Mouse (Mus musculus): Measurements from ENCODE around the gene Tcp11l1. TPM values are rescaled to one million over a fixed set of nuclear protein-coding genes. Genes with fewer than 3 reads are reported as not detected.

Gene Tcp11l1
- 5.4 and 6.0 TPM in 2 replicates for polyA plus RNA-seq (2012; ENCODE audit: insufficient read depth, insufficient read length, missing spikeins)

DNA sequence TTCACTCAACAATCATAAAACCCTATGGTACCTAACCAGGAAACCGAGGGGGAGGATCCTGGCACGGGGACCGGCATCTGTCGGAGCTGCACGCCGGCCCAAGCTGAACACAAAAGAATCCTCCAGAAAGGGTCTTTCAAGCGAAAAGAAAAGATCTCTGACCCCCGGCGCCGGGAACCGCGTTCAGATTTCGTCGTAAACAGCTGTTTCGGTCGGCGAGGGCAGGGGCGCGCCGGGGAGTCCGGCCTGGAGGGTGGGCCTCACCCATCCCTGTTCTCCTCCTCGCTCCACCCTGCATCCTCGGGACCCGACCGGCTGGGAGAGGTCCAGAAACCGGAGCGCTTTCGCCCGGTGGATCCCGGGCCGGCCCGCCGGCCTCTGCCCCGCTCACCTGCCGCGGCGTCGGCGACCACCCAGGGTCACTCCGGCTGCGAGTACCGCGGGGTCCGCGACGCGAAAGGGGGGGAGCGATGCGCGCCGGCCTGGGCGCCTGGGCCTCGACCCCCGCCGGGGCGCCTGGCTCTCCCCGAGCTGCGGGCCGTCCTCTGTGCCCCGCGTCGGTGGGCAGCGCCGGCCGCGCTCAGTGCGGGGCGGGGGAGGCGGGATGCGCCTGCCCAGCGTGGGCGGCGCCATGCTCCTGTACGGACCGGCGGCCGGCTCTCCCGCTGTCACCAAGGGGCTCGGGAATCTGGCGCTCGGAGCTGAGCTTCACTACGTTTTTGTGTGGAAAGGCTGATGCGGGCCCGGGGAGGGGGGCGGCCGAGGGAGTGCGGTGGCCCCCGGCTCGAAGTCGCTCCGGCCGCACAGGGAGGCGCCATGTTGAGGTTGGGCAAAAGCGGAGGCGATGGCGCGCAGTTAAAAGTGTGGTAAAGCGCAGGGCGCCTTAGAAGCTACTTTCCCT, at the start of gene Tcp11l1:
Tcp11l1 (minus strand) TSS at position 585 of the 901 bp plus-strand sequence.
- H3K4me1 ChIP-seq (ENCODE audit: control insufficient read depth, insufficient read depth, insufficient read length, low read length), result no peaks in the 10 kb centered on the region
- peak within 1 kb of the TSS; percentile 86 for H3K4me3 ChIP-seq (ENCODE audit: insufficient read depth, low read depth, low read length)
- H3K27ac ChIP-seq (replicated peaks; ENCODE audit: low read depth, low read length), result peak within 1 kb of the TSS; percentile 40; the same call in 1 of the 2 replicates

DNA sequence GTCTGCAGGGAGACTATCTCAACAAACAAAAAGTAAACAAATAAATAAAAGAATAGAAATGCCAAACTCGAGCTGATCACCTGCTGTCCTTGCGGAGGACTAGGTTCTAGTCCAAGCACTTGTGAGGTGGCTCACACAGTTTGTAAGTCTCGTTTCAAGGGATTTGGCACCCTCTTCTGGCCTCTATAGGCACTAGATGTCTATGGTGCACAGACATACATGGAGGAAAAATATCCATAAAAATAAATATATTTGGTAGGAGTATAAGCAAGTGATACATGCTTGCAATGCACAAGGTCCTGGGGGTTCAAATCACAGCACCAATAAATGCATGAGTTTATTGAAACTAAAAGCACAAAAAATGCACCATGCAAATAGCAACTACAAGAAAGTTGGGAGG, 38.6 kb upstream of the Tcp11l1 start:
- Histone ChIP-seq H3K4me1 (ENCODE audit: control insufficient read depth, insufficient read depth, insufficient read length, low read length) (no peaks in the 10 kb centered on the region), H3K27ac (replicated peaks; ENCODE audit: low read depth, low read length) (no peak overlapping the region), H3K4me3 (ENCODE audit: insufficient read depth, low read depth, low read length) (no peak overlapping the region)

DNA sequence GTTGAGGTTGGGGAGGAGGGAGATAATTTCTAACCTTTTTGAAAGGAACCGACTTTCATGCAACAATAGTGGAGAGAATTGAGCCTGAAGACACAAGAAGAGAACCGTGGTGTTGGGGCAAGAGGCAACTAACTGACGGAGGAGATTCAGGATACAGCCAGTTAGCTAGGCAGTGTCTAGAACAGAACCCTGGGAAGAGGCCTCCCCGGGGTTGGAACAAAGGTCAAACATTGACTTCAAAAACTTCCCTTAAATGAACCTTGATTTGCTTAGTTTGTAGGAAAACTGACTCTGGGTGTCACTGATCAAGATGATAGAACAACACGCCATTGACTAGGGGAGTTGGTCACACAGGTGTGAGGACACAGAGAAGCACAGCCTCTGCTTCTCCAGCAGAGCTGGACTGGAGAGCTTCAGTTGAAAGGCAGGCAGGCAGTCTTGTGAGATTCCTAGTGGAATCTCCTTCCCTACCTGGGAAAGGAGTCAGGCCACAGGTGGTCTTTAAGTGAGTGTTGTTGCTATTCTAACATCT, 36.7 kb upstream of the Tcp11l1 start:
- H3K4me1 ChIP-seq (ENCODE audit: control insufficient read depth, insufficient read depth, insufficient read length, low read length), result no peaks in the 10 kb centered on the region
- no peak overlapping the region for H3K27ac ChIP-seq (replicated peaks; ENCODE audit: low read depth, low read length)
- H3K4me3 ChIP-seq (ENCODE audit: insufficient read depth, low read depth, low read length), result no peak overlapping the region

DNA sequence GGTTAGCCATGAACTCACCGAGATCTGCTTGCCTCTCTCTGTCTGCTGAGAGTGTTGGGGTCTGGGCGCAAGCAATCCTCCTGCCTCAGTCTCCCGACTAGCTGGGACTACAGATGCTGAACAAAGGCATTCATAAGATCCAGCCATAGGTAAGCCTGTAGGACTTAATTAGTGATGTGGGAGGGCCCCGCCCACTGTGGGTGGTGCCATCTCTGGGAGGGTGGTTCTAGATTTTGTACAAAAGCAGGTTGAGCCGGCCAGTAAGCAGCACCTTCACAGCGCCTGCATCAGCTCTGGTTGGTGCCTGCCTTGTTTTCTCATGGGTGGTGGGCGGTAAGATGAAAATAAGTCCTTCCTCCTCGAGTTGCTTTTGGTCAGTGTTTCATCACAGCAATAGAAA, 34.3 kb upstream of the Tcp11l1 start:
- no peak overlapping the region for H3K4me3 ChIP-seq (ENCODE audit: insufficient read depth, low read depth, low read length)

DNA sequence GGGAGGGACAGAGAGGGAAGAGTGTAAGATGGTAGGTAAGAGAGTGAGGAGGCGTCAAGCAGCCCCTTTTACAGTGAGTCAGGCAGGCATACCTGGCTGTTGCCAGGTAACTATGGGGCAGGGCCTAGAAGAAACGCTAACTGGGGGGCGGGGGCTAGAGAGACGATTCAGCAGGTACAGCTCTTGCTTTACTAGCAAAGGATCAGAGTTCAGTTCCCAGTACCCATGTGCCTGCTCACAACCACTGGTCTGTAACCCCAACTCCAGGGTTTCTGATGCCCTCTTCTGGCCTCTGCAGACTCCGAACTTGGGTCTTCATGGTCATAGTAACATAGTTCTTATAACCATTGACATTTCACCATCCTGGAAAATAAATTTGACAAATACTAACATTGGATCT, 32.0 kb upstream of the Tcp11l1 start:
- Histone ChIP-seq H3K4me1 (ENCODE audit: control insufficient read depth, insufficient read depth, insufficient read length, low read length) (no peaks in the 10 kb centered on the region), H3K27ac (replicated peaks; ENCODE audit: low read depth, low read length) (no peak overlapping the region), H3K4me3 (ENCODE audit: insufficient read depth, low read depth, low read length) (no peak overlapping the region)

More for the DNA sequence above, 34.3 kb upstream of the Tcp11l1 start:
- no peak overlapping the region for H3K27ac ChIP-seq (replicated peaks; ENCODE audit: low read depth, low read length)
- no peaks in the 10 kb centered on the region for H3K4me1 ChIP-seq (ENCODE audit: control insufficient read depth, insufficient read depth, insufficient read length, low read length)

DNA sequence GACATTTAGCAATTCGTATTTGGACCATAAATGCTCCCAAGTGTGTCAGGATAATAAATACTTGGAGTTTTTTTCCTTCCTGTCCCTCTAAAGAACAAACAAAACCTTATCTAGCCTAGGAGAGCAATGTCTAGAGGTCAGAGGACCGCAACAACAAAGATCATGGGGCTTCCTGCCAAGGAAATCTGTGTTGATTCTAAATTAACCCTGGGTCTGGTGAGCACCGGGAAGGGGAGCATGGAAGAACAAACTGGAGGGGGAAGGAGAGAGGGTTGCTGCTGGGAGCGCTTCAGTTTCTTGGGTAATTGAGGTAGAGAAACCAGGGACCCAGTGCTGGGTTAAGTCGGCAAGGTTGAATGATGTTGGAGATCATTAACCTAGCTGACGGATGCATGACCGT, 31.2 kb upstream of the Tcp11l1 start:
- Histone ChIP-seq H3K4me1 (ENCODE audit: control insufficient read depth, insufficient read depth, insufficient read length, low read length) (no peaks in the 10 kb centered on the region), H3K27ac (replicated peaks; ENCODE audit: low read depth, low read length) (no peak overlapping the region), H3K4me3 (ENCODE audit: insufficient read depth, low read depth, low read length) (peak overlapping the region; percentile 93)

DNA sequence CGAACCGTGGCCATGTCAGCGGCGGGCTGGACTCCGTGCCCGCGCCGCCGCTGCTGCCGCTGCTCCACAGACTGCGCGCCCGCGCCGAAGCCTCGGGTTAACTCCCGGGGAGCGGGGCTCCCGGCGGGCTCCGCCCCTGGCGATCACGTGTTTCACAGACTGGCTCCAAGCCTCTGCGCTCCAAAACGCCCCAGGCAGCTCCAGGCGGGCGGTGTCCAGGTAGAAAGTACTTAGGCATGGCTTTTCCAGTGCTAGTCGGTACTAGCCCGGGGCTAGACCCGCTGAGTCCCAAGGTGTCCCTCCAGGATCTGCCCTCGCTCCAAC, 30.7 kb upstream of the Tcp11l1 start, which contains the start of gene Depdc7:
Depdc7 (minus strand) TSS at position 138 of the 324 bp plus-strand sequence.
- H3K27ac ChIP-seq (replicated peaks; ENCODE audit: low read depth, low read length), result no peak within 1 kb of the TSS
- peak within 1 kb of the TSS; percentile 93 for H3K4me3 ChIP-seq (ENCODE audit: insufficient read depth, low read depth, low read length)
- H3K4me1 ChIP-seq (ENCODE audit: control insufficient read depth, insufficient read depth, insufficient read length, low read length), result no peaks in the 10 kb centered on the region

DNA sequence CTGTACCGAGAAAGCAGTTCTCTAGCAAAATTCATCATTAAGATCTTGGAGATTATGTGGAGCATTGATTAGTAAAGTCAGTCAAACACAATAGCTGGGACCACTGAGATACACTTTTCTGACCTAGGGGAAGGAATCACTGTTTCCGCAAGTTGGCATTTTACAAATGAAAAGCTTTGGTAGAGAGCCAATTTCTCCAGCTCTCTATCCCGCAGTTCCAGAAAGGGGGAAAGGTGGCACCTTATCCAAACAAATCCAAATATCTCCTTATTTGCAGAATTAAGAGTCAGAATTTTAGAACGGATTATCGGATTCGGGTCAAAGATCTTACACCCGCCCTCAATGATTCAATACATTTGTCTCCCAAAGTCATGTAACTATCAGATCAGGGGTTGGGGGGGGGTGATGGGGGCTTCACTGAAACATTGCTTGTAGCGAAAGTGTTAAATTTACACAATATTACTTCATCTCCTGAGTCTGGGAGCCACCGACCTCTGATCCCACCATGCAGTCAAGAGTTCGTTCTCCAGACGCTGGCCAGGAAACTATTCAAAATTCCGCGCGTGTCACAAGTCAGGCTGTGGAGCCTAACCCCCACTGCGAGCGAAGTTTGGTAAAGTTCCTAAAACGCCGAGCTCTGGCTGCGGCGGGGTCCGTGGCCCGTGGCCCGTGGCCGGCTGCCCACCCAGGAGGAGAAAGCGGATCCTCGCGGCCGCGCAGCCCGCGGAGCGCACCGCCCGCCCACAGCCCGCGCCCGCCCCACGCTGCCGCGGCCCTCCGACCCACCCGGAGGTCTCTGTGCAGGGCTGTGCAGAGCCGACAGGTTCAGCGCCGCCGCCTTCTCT, 30.1 kb upstream of the Tcp11l1 start:
- no peaks in the 10 kb centered on the region for H3K4me1 ChIP-seq (ENCODE audit: control insufficient read depth, insufficient read depth, insufficient read length, low read length)
- H3K27ac ChIP-seq (replicated peaks; ENCODE audit: low read depth, low read length), result no peak overlapping the region
- peak overlapping the region; percentile 93 for H3K4me3 ChIP-seq (ENCODE audit: insufficient read depth, low read depth, low read length)

DNA sequence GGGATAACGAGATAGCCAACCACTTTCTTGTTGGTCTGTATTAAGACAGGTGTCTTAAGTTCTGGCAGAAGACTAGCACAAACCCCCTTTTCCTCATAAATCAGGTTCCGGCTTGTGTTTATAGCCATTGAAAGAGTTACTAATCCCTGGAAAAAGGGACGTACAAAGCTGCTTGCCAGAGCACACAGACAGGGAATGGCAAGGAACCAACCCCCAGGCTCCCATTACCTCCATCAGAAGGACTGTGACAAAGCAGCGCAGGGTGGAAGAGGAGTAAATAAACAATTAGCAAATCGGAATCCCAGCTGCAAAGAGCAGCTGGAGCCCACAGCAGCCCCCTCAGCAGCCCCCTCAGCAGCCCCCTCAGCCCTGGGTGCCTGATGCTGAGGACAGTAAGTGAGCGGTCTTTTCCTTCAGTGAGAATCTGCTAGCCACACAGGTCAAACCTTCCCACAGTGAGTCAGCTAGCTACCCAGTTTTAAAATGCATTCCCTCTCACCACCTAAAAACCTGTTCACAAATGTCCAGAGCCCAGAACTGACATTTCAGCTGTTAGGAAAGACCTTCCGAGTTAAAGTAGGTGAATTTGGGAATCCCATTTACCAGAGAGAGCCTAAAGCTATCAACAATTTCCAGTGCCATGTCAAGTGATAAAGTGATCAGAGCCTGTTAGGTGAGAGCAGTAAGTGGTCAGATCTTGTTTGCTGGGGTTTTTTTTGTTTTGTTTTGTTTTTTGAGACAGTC, 29.2 kb upstream of the Tcp11l1 start:
- no peaks in the 10 kb centered on the region for H3K4me1 ChIP-seq (ENCODE audit: control insufficient read depth, insufficient read depth, insufficient read length, low read length)
- no peak overlapping the region for H3K4me3 ChIP-seq (ENCODE audit: insufficient read depth, low read depth, low read length)
- H3K27ac ChIP-seq (replicated peaks; ENCODE audit: low read depth, low read length), result no peak overlapping the region

DNA sequence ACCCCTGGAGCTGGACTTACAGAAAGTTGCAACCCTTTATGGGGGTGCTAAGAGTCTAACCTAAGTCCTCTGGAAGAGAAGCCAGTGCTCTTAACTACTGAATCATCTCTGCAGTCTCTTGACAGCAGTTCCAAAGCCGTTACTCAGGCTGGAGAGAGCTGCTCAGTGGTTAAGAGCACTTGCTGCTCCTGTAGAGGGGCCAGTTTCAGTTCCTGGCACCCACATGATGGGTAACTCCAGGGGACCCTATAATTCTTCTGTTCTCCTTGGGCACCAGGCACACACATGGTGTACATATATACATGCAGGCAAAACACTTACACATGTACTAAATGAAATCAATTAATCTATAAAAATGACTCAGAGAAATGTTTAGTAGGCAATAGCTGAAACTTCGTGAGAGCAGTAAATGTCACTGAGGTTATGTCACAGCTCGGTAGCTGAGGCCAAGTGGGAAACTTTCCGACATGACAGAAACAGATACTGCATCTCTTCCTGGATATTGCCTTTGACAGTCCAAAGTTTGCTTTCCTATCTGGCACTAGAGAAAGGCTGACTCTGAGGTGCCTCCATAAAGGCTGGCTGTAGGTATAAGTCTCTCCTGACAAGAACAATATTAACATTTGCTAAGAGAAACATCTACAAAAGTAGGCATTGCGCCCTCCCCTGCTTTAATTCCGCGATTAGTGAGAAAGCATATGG, 28.4 kb upstream of the Tcp11l1 start:
- Histone ChIP-seq H3K4me3 (ENCODE audit: insufficient read depth, low read depth, low read length) (no peak overlapping the region), H3K27ac (replicated peaks; ENCODE audit: low read depth, low read length) (no peak overlapping the region), H3K4me1 (ENCODE audit: control insufficient read depth, insufficient read depth, insufficient read length, low read length) (no peaks in the 10 kb centered on the region)

DNA sequence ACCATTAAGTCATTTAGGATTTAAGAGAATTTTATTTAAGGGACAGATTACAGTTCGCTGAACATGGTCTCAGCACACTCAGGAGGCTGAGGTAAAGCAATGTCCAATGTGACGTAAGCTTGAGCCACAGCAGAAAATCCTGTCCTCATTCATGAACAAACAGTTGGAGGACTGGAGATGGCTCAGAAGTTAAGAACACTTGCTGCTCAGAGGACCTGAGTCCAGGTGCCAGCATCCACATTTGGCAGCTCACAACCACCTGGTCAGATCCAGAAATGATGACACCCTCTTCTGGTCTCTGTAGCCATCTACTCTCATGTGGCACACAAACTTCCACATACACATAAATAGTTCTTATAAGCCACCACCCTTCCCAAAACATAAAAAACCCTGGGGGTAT, 27.7 kb upstream of the Tcp11l1 start:
- Histone ChIP-seq H3K4me3 (ENCODE audit: insufficient read depth, low read depth, low read length) (no peak overlapping the region), H3K4me1 (ENCODE audit: control insufficient read depth, insufficient read depth, insufficient read length, low read length) (no peaks in the 10 kb centered on the region), H3K27ac (replicated peaks; ENCODE audit: low read depth, low read length) (no peak overlapping the region)

DNA sequence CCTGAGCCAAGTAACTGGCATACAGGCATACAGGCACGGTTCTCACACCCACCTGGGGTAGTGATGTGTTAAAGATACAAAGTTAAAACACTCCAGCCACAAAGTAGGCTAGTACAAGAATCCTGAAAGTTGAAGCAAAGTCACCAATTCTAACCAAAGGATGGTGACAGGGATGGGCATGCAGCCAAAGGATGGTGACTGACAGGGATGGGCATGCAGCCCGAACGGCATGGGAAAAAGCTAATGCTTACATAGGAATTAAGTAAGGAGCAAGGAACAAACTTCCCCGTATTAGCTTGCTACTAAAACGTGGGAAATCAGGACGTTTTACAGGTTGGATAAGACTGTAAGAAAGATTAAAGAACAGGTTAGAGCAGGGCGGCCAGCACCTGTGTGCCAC, 24.3 kb upstream of the Tcp11l1 start:
- Histone ChIP-seq H3K4me1 (ENCODE audit: control insufficient read depth, insufficient read depth, insufficient read length, low read length) (no peaks in the 10 kb centered on the region; the same call in 1 of the 2 replicates), H3K27ac (replicated peaks; ENCODE audit: low read depth, low read length) (no peak overlapping the region), H3K4me3 (ENCODE audit: insufficient read depth, low read depth, low read length) (no peak overlapping the region)

DNA sequence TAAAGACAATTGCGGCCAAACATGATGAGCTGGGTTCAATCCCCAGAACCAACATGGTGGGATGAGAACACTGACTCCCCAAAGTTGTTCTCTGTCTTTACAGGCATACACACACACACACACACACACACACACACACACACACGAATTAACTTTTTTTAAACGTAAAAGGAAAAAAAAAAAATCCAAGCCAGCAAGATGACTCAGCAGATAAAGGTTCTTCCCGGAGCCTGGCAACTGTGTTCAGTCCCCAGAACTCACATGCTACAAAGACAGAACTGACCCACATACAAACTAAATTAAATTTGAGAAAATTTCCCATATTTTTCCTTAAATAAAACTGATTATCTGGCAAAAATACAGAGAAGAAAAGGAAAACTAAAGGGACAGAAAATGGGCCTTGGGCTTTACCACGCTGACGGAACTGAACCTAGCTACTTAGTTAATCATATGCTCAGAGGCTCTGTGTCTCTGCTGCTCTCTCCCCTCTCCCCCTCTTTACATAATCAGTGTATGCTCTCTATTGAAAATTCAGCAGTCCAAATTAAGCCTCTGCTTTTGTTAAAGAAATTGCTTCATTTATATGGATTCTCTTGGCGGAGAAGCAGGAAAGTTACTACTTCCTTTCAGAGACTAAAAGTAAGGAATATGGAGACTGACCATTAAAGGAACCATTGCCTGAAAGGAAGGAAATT, 20.7 kb upstream of the Tcp11l1 start:
- peak overlapping the region; percentile 39; the same call in 1 of the 2 replicates for H3K27ac ChIP-seq (replicated peaks; ENCODE audit: low read depth, low read length)
- no peak overlapping the region for H3K4me3 ChIP-seq (ENCODE audit: insufficient read depth, low read depth, low read length)
- no peaks in the 10 kb centered on the region; the same call in 1 of the 2 replicates for H3K4me1 ChIP-seq (ENCODE audit: control insufficient read depth, insufficient read depth, insufficient read length, low read length)

DNA sequence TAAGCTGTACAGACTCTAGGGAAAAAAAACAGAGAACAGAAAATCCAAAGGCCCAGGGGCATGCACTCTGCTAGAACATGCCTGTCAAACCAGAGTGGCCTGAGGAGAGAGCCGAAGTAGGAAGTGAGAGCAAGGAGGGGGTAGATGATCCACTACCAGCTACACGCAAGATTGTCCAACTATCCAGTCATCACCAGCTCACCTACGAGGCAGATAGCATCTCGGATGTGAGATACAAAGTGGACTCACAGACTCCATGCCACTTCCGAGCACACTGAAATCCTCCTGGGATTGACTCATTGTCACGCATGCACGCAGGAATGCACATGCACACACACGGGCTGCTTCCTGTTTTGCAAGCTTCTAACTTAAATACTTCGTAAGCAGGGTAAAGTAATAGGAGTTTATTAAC, 20.1 kb upstream of the Tcp11l1 start:
- no peaks in the 10 kb centered on the region; the same call in 1 of the 2 replicates for H3K4me1 ChIP-seq (ENCODE audit: control insufficient read depth, insufficient read depth, insufficient read length, low read length)
- H3K4me3 ChIP-seq (ENCODE audit: insufficient read depth, low read depth, low read length), result peak overlapping the region; percentile 40; the same call in 1 of the 2 replicates
- peak overlapping the region; percentile 75 for H3K27ac ChIP-seq (replicated peaks; ENCODE audit: low read depth, low read length)
